Mouse (Mus musculus) skeletal muscle tissue, adult 2 months (tissue): ENCODE results near the gene Mrpl35.
A peak's percentile ranks its signal among the peaks of the same experiment; 100 is the strongest.

Source experiments
- DNase-seq: peaks from one replicate; pipeline ENCODE4 v3.0.0-alpha.2; 2012; ENCODE audit warnings: low read depth, low spot score

Gene Mrpl35

DNA sequence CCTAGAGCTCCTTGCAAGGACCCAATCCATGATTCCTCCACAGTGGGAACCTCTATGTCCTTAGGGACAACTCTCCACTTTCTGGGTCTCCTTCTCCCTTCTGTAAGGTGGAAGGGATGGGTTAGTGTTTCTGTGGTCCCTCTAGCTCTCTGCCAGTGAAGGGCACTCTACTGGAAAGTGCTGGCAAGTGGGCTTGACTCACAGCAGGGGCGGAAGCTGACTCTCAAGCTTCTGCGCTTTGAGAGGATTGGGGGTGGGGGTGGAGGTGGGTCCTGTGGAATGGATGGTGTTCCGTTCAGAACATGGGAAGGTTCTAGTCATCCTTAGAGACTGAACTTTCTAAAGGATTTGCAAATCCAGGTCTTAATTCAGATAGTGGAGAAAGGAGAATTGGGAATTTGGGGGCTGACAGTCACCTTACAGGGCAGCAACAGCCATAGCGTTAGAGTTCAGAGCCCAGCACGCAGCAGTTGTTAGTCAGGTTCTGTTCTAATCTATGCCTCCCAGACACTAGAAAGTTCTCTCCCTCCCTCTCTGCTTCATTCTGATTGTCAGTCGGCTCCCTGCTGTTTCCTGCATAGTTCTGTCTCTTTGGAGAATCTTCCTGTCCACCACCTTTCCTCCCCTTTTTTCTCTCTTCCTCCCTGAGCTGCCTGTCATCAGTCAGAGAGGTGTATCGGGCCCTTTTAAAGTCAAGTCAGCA, 25.6 kb downstream of the Mrpl35 start:
- DNase-seq = no peak

DNA sequence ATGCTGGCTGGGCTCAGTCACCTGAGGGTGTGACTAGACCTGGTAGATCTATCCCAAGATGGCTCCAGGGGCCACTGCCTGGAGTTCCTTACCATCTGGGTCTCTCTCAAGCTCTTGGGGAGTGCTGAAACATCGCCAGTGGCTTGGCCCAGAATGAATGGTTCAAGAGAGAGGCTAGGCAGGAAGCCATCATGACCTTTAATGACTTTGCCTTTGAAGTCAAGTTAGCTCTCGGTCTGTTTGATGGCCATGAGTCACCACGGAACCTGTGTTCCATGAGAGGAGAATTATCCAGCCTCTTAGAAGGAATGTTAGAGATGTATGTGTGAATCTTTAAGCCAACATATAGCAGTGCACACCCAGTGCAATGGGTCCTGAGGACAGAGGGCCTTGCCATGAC, 27.4 kb downstream of the Mrpl35 start:
- DNase-seq = no peak

DNA sequence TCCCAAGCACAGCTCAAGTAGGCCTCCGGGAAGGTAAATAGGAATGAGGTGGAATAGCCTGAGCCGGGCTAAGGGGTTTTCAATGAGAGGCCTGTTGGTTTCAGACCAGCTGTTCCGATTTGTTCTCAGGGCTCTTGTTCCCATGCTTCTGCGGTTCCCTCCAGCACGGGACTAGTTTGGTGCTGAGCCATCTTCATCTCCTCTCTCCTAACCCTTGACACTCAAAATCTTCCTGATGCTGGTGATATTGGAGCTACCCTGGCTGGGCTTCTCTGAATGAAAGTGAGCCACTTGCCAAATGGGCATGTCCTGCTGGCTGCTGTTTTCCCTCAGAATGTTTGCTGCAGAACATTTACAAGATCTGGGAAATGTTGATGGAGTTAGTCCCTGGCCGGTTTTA, 35.0 kb downstream of the Mrpl35 start:
- peak; percentile 46 for DNase-seq

DNA sequence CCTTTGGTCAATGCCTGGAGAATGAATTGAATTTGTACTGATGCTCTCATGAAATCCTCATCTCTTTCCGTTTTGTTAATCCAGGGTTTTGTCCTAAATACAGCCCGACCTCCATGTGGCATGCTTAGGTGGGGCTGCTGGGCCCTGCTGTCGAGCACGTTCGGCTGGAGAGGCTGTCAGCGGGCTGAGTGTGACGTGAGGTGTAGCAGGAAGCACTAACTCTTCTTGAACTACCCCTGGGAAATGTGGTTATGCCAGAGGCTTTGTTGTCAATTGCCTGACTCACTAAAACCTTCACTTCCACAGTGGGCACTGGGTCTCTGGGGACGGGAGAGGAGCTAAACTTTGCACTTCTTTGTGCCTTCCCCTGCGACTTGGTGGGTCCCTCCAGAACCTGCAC, 38.4 kb downstream of the Mrpl35 start:
- no peak for DNase-seq

DNA sequence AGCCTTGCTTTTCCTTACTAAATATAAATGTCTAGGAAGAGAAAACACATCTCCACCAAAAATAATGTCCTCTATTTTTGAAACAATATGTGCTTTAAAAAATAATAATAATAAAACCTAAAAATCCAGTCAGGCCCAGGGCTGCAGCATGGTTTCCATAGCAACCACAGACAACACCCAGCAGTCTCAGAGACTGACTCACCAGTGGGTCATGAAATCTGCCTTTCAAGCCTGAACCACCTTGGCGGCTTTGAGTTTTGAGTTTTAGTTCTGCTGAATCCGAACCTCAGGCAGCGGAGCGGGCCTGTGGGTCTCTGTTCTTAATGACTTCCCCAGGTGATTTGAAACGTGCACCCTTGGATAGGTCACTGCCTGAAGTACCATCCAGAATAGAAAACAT, 43.6 kb downstream of the Mrpl35 start:
- DNase-seq = no peak

DNA sequence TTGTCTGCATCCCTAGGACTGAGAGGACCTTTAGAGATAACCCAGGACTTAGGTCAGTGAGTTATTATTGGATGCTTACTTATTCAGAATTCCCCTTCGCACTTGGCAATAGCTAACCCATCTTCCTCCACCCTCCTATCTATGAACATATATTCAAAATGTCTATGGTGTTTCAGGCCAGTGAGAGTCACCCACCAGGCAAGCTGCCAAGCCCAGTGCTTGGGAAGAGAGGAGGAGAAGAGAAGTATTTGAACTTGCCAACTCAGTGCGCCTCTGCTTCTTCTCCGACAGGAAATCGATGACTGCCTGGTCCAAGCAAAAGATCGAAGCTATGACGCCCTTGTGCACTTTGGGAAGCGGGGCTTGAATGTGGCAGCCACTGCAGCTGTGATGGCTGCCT, 46.3 kb downstream of the Mrpl35 start:
- DNase-seq = no peak

DNA sequence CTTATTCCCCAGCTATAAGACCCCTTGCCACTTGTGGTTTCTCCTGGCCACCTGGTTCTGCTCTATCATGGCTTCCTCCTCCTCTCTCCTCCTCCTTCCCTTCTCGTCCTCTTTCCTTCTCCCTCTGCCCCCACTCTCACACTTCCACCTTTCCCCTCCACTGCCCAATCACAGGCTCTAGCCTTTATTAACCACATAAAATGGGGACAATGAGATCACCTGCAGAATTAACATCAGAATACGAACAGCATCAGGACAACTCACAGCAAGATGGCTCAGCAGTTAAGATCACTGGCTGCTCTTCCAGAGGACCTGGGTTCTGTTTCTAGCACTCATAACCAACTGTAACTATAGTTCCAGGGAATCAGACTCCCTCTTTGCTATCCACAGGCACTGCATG, 46.9 kb downstream of the Mrpl35 start:
- no peak for DNase-seq

DNA sequence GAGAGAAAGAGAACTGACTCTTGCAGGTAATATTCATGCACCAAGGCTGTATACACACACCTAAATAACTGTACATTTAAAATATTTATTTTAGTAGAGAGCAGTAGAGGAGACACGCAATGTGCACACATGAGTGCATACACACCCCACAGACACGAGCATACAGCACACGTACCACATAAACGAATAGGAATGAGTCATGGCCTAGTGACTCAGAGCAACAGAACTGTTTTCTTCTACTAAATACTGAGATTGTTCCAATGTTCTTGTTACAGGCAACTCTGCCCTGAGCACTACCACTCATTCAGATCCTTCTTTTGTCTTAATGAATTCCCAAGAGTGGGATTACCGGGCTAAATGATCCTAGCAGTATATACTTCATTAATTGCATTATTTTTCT, 48.8 kb downstream of the Mrpl35 start:
- no peak for DNase-seq

DNA sequence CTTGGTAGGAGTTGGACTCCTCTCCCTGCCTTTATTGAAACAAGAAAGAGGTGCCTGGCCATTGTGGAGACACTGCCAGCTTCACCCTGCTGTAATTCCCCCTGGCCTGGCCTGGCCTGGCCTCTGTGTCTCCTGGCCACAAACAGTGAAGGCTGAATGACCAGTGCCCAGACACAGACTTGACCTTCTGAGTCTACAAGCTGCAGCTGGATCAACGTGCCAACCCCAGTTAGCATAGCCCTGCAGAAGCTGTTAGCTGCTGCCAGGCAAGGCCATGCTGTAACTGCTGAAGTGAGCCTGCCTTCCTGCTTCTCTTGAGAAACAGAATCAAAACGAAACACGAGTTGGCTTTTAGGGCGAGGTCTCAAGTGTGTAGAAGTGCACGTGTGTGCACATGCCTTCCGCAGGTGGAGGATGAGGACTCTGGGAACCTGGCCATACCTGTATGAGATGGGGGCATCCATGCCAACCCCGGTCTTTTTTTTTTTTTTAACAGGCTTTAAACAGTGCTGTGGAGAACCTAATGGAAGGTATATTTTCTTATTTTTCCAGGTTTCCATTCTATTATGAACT, 54.0 kb downstream of the Mrpl35 start:
- peak; percentile 60 for DNase-seq

DNA sequence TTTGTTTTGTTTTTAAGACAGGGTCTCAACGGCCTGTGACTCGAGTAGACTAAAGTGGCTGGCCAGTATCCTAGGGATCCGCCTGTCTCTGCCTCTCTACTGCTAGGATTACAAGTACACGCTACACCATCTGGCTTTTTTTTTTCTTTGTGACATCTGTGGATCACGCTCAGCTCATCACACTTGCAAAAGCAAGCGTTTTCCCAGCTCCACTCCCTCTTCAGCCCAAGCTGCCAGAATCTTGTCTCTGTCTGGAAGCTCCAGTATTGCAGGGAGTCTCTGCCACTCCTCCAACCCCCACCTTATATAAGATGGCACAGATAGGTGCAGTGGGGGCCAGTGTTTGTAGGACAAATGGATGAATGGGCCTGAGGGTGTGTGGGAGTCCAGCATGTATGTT, 54.6 kb downstream of the Mrpl35 start:
- no peak for DNase-seq

DNA sequence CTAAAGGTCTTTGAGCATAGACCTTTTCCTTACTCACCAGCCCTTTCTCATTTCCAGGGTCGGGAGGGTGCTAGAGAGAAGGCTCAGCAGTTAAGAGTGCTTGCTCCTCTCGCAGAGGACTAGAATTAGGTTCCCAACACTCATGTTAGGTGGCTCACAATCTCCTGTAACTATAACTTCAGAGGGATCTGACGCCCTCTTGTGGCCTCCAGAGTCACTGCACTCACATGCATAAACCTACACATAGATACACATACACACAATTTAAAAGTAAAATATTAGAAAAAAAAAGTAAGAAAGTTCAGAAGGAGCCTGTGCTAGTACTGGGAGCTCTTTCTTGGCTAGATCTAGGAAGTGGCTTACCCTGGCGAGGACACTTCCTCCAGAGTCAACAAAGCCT, 55.5 kb downstream of the Mrpl35 start:
- DNase-seq = no peak

DNA sequence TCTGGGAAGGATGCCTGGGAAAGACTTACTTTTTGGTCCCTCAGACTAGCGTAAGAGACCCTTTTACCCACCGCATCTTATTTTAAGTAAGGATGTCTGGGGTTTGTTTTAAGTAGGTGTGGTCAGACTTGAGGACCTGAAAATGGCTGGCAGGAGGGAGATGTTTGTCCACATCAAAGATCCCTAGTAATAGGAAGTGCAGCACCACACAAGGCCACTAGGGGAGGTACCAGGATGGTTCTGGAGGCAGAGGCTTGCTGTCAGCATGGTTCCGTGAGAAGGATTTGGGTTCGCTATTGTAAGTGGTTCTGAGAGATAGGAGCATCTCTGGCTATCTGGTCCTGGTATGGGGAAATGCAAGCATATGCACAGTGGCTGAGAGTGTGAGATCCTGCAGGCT, 55.9 kb downstream of the Mrpl35 start:
- DNase-seq = no peak

DNA sequence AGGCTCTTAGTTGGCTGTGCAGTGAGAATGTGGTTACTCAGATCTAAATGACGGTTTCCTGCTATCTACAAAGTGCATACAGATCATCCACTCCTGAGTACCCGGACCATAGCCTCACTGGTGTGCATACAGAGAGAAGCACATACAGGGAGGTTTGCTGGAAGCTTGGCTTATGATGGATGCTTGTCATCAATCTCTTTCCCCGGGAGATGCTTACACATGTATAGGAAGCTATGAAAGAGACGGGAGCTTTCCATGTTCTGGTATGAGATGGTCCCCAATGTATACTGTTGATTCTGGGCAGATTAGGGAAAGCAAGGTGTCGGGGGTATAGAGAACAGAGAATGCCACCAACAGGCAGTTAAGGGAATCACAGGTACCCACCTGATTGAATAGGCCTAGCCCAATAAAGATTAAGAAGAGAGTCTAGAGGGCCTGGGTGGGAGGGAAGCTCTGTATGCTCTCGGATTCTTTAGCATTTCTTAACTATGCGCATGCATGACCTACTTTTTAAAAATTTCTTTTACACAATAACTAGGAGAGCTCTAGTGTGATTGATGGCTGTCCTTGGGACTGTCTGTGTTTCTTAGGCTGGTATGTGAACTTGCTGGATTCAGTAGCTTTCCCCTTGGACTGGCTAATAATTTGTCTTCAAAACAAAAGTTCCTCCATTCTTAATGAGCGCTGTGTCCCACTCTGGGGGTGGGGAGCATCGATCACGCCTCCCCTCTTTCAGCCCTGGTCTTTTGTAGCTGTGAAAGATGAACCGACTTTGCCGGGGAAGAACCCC, 56.7 kb downstream of the Mrpl35 start:
- DNase-seq = no peak

DNA sequence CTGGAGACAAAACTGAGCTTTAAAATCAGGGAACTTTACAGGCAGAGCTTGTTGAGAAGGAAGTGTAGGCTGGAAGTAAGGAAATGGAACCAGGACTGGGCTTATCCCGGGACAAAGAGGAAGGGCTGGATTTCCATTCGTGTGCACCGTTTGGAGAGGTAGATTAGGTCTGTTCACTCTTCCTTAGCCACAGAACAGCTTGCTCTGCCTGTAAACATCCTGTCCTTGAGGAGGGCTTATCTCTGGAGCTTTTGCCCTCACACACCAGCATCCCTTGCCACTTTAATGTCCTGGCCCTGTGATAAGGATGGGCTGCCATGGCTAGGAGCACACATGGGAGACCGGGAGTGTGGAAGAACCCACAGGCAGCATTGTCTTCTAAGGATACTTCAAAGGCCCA, 59.0 kb downstream of the Mrpl35 start:
- DNase-seq = no peak
